Mouse (Mus musculus) neural tube, embryonic 11.5 days (tissue): ENCODE measurements around the gene Map3k6. TPM values are rescaled to one million over a fixed set of nuclear protein-coding genes. Genes with fewer than 3 reads are reported as not detected.

Experiments used
- ATAC-seq: fragments of 200-750 bp; cut with Nextera tagmentation; 2 replicates; pipeline ENCODE4 v1.8.0; 2017; ENCODE audit warnings: moderate number of reproducible peaks, mild to moderate bottlenecking, moderate TSS enrichment, moderate library complexity; ENCODE audit not compliant: insufficient read depth, low FRiP score, low TSS enrichment
- DNase-seq: peaks from one replicate; pipeline ENCODE4 v3.0.0-alpha.2; 2015; ENCODE audit warnings: low spot score
- H3K27ac ChIP-seq: fragments of 300-500 bp; sonication (generic); 2 replicates; pipeline ENCODE4 v1.5.1; 2014; ENCODE audit warnings: low read depth, mild to moderate bottlenecking, low read length
- H3K27me3 ChIP-seq: fragments of 300-500 bp; sonication (generic); 2 replicates; pipeline ENCODE4 v1.6.1; 2014; ENCODE audit warnings: mild to moderate bottlenecking, low read length, mixed read lengths; ENCODE audit not compliant: control insufficient read depth, insufficient read depth
- H3K36me3 ChIP-seq: fragments of 300-500 bp; sonication (generic); 2 replicates; pipeline ENCODE4 v1.6.1; 2014; ENCODE audit warnings: mild to moderate bottlenecking, low read length, moderate library complexity, mixed read lengths; ENCODE audit not compliant: control insufficient read depth, insufficient read depth
- H3K4me1 ChIP-seq: fragments of 300-500 bp; sonication (generic); 2 replicates; pipeline ENCODE4 v1.6.1; 2014; ENCODE audit warnings: low read length, mixed read lengths; ENCODE audit not compliant: control insufficient read depth, insufficient read depth
- H3K4me2 ChIP-seq: fragments of 300-500 bp; sonication (generic); 2 replicates; pipeline ENCODE4 v1.6.1; 2014; ENCODE audit warnings: low read depth, mild to moderate bottlenecking, moderate library complexity
- H3K4me3 ChIP-seq: fragments of 300-500 bp; sonication (generic); 2 replicates; pipeline ENCODE4 v1.5.1; 2014; ENCODE audit warnings: low read depth, low read length
- H3K9ac ChIP-seq: fragments of 300-500 bp; sonication (generic); 2 replicates; pipeline ENCODE4 v1.6.1; 2014; ENCODE audit warnings: mild to moderate bottlenecking, low read length
- H3K9me3 ChIP-seq: fragments of 300-500 bp; sonication (generic); 2 replicates; pipeline ENCODE4 v1.6.1; 2016; ENCODE audit warnings: low read length; ENCODE audit not compliant: control insufficient read depth
- WGBS: fragments of 180-500 bp; shearing (Covaris S2); extraction: QIAGEN DNeasy Blood & Tissue Kit; methylation state at CpG from one replicate; pipeline ENCODE4 v1.1.7; 2014; 5-methylcytosine and 5-hydroxymethylcytosine counted together
- polyA plus RNA-seq: library from polyadenylated mRNA; unstranded; fragments of >200 nt; fragmentation: Nextera tagmentation; extraction: Ambion mirVana; gene quantifications from 2 replicates; pipeline ENCODE4 v1.2.1, GENCODE M21; 2014

Gene Map3k6
- 1.5 and 2.7 TPM in 2 replicates for polyA plus RNA-seq

GRCm38 (mm10) chr4:133240490-133240921, at the start of gene Map3k6:
Map3k6 (plus strand) TSS chr4:133240818.
- Histone ChIP-seq H3K9ac (peak within 1 kb of the TSS; percentile 60), H3K4me2 (peak within 1 kb of the TSS; percentile 91), H3K36me3 (no peaks in the 10 kb centered on the region), H3K27me3 (peaks cover 17% of the 10 kb centered on the region), H3K9me3 (no peaks in the 10 kb centered on the region), H3K4me3 (peak within 1 kb of the TSS; percentile 49), H3K4me1 (peaks cover 6% of the 10 kb centered on the region; the same call in 1 of the 2 replicates), H3K27ac (peak within 1 kb of the TSS; percentile 56; the same call in 1 of the 2 replicates)
- ATAC-seq (0 out of 2 replicates have a peak, but pooled peaks have one; percentile 20), DNase-seq (no peak)
- WGBS = 4% methylated on average over 16 of the region's 16 CpGs

- H3K4me1 ChIP-seq = peaks cover 26% of the 10 kb centered on the region
- H3K36me3 ChIP-seq = peaks cover 4% of the 10 kb centered on the region; the same call in 1 of the 2 replicates
- H3K9ac ChIP-seq = no peak overlapping the region
- ATAC-seq (no peak), DNase-seq (no peak)
- H3K4me3 ChIP-seq = no peak overlapping the region
- H3K9me3 ChIP-seq = no peaks in the 10 kb centered on the region
- 88% methylated on average over 11 of the region's 11 CpGs for WGBS
- H3K27me3 ChIP-seq = no peaks in the 10 kb centered on the region
- no peak overlapping the region for H3K4me2 ChIP-seq
- H3K27ac ChIP-seq = no peak overlapping the region
Measured at GRCm38 (mm10) chr4:133194482-133194881, 46.1 kb upstream of the Map3k6 start.

GRCm38 (mm10) chr4:133195014-133195413, 45.6 kb upstream of the Map3k6 start:
- 75% methylated on average over 4 of the region's 4 CpGs for WGBS
- H3K27me3 ChIP-seq = no peaks in the 10 kb centered on the region
- DNase-seq (no peak), ATAC-seq (no peak)
- no peak overlapping the region for H3K4me2 ChIP-seq
- H3K9me3 ChIP-seq = no peaks in the 10 kb centered on the region
- H3K4me1 ChIP-seq = peaks cover 30% of the 10 kb centered on the region
- H3K36me3 ChIP-seq = peaks cover 4% of the 10 kb centered on the region; the same call in 1 of the 2 replicates
- no peak overlapping the region for H3K27ac ChIP-seq
- H3K9ac ChIP-seq = no peak overlapping the region
- H3K4me3 ChIP-seq = no peak overlapping the region

- ATAC-seq = no peak
- H3K4me3 ChIP-seq = no peak overlapping the region
- 82% methylated on average over 2 of the region's 2 CpGs for WGBS
- DNase-seq = no peak
- H3K27me3 ChIP-seq = no peaks in the 10 kb centered on the region
- no peak overlapping the region for H3K9ac ChIP-seq
- no peak overlapping the region for H3K27ac ChIP-seq
- no peak overlapping the region for H3K4me2 ChIP-seq
- no peaks in the 10 kb centered on the region for H3K9me3 ChIP-seq
- H3K4me1 ChIP-seq = peaks cover 39% of the 10 kb centered on the region
- peaks cover 2% of the 10 kb centered on the region; the same call in 1 of the 2 replicates for H3K36me3 ChIP-seq
Measured at GRCm38 (mm10) chr4:133196136-133196535, 44.5 kb upstream of the Map3k6 start.

- H3K36me3 ChIP-seq = peaks cover 2% of the 10 kb centered on the region; the same call in 1 of the 2 replicates
- no peak overlapping the region for H3K4me2 ChIP-seq
- no peak for ATAC-seq
- peak overlapping the region; percentile 85 for H3K27ac ChIP-seq
- peaks cover 42% of the 10 kb centered on the region for H3K4me1 ChIP-seq
- H3K4me3 ChIP-seq = no peak overlapping the region
- DNase-seq = no peak
- H3K27me3 ChIP-seq = no peaks in the 10 kb centered on the region
- no peak overlapping the region for H3K9ac ChIP-seq
- WGBS = 22% methylated on average over 7 of the region's 7 CpGs
- no peaks in the 10 kb centered on the region for H3K9me3 ChIP-seq
Measured at GRCm38 (mm10) chr4:133196852-133197251, 43.8 kb upstream of the Map3k6 start.

- ATAC-seq (no peak; the same call in 1 of the 2 replicates), DNase-seq (no peak)
- Histone ChIP-seq H3K27ac (peak overlapping the region; percentile 85), H3K4me2 (no peak overlapping the region), H3K4me3 (no peak overlapping the region), H3K36me3 (no peaks in the 10 kb centered on the region; the same call in 1 of the 2 replicates), H3K4me1 (peaks cover 42% of the 10 kb centered on the region), H3K27me3 (no peaks in the 10 kb centered on the region), H3K9ac (peak overlapping the region; percentile 18; the same call in 1 of the 2 replicates), H3K9me3 (no peaks in the 10 kb centered on the region)
- 5% methylated on average over 5 of the region's 5 CpGs for WGBS
Measured at GRCm38 (mm10) chr4:133197355-133197754, 43.3 kb upstream of the Map3k6 start.

- no peak overlapping the region for H3K4me2 ChIP-seq
- H3K27me3 ChIP-seq = no peaks in the 10 kb centered on the region
- peak overlapping the region; percentile 18; the same call in 1 of the 2 replicates for H3K9ac ChIP-seq
- no peaks in the 10 kb centered on the region for H3K9me3 ChIP-seq
- peaks cover 42% of the 10 kb centered on the region for H3K4me1 ChIP-seq
- DNase-seq = no peak
- H3K36me3 ChIP-seq = no peaks in the 10 kb centered on the region; the same call in 1 of the 2 replicates
- ATAC-seq = no peak
- peak overlapping the region; percentile 85 for H3K27ac ChIP-seq
- WGBS = 21% methylated on average over 13 of the region's 13 CpGs
- no peak overlapping the region for H3K4me3 ChIP-seq
Measured at GRCm38 (mm10) chr4:133197801-133198286, 42.8 kb upstream of the Map3k6 start.

GRCm38 (mm10) chr4:133198337-133199180, 42.1 kb upstream of the Map3k6 start:
- Histone ChIP-seq H3K9me3 (no peaks in the 10 kb centered on the region), H3K4me3 (no peak overlapping the region), H3K4me2 (no peak overlapping the region; the same call in 1 of the 2 replicates), H3K27ac (peak overlapping the region; percentile 85), H3K36me3 (no peaks in the 10 kb centered on the region; the same call in 1 of the 2 replicates), H3K9ac (peak overlapping the region; percentile 22), H3K27me3 (no peaks in the 10 kb centered on the region), H3K4me1 (peaks cover 42% of the 10 kb centered on the region)
- WGBS = 10% methylated on average over 19 of the region's 19 CpGs
- ATAC-seq = no peak
- DNase-seq = peak; percentile 70
